Mouse (Mus musculus) T-helper 1 cell (primary cell): Measurements from ENCODE around the gene Galnt7.

ENCODE experiments used
- in situ Hi-C: fragments of 300-600 bp; cut with MboI, MseI; formaldehyde crosslinking; loops from one replicate; pipeline ENCODE4 v1.15.1; 2025; ENCODE audit warnings: high pct_unique_total_duplicates

The Galnt7 gene

GRCm38 (mm10) chr8:57585128-57585442 lies 67.7 kb downstream of the Galnt7 start:
- in situ Hi-C loops = no loop called here

GRCm38 (mm10) chr8:57584416-57585127 lies 68.3 kb downstream of the Galnt7 start:
- in situ Hi-C loops = no loop called here

- in situ Hi-C loops = loop anchor here (5.0 kb wide), 2 partner anchors 82 to 217 kb away; no protein-coding TSS in a partner anchor
These were observed 73.0 kb downstream of the Galnt7 start for GRCm38 (mm10) chr8:57579845-57580244.

GRCm38 (mm10) chr8:57577301-57577700 lies 75.5 kb downstream of the Galnt7 start:
- in situ Hi-C loops = loop anchor here (5.0 kb wide), 2 partner anchors 85 to 220 kb away; no protein-coding TSS in a partner anchor

DNA sequence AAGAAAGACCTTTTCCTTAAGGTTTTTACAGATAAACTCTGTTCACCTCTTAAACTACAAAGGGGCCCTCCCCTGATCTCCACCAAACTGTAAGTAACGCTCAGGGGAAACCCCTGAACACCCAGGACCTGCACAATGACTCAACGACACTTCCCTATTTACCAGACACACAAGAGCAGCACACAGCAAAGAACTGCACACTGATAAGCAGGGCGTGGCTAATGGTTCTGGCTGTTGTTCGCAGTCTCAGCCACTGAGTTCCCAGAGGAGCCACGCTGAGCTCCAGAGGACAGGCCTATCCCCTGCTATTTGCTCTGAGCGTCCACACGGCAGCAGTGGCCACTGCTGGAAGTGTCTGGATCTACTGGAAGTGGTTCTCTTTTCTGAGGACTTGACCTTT lies 76.6 kb downstream of the Galnt7 start:
- in situ Hi-C loops = loop anchor here (5.0 kb wide), 2 partner anchors 86 to 221 kb away; no protein-coding TSS in a partner anchor

DNA sequence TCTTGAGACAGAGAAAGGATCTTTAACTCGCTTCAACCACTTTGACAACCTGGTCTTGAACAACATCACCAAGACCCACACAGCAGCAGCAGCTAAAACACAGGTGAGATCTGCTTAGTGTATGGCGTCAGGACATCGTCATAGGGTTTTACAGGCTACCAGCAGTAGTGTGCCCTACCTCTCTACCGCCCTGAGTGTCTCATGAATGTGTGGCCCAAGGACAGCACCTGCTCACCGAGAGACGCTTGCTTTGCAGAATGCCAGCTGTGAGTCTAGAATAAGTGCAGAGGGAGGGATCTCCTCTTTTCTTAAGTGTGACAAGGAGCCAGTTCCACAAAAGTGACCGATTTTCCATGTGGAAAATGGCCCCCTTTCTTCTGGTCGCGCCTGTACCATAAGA lies 77.5 kb downstream of the Galnt7 start:
- in situ Hi-C loops = loop anchor here (5.0 kb wide), 2 partner anchors 87 to 222 kb away; no protein-coding TSS in a partner anchor

GRCm38 (mm10) chr8:57574398-57574797 lies 78.4 kb downstream of the Galnt7 start:
- in situ Hi-C loops = no loop called here

GRCm38 (mm10) chr8:57573844-57574243 lies 79.0 kb downstream of the Galnt7 start:
- in situ Hi-C loops = no loop called here

DNA sequence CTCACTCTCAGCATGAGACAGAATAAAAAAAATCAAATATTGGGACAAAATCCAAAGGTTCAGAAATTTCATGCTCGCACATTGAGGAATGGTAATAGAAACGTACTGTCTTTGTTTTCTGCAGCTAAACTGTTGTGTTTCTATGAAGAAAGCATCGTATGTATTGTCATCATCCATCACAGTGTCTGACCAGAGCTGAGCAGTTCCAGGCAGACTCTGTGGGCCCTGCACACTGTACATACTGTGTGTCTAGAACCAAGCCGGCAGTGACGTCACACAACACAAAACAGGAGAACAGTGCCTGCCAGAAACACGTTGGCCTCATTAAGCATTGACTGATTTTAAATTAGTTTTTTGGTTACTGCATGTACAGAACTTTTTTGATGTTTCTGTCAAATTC lies 82.9 kb downstream of the Galnt7 start:
- in situ Hi-C loops = no loop called here

DNA sequence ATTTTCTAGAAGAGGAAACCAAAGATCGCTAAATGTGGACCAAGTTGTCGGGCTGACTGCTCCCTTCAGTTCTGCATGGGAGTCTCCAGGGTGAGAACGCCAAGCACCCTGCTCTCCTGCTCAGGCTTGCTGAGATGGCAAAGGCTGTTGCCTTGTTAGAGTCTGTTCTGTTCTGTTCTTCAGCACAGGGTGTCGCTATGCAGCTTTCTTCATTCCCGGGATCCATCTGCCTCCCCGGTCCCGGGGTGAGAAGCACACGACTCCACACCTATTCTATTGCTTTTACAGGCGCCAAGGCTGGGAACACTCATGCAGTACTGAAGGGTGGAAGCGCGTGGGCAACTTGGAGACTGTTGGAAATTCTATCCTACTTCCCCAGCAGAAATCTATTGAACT lies 83.4 kb downstream of the Galnt7 start:
- in situ Hi-C loops = no loop called here

DNA sequence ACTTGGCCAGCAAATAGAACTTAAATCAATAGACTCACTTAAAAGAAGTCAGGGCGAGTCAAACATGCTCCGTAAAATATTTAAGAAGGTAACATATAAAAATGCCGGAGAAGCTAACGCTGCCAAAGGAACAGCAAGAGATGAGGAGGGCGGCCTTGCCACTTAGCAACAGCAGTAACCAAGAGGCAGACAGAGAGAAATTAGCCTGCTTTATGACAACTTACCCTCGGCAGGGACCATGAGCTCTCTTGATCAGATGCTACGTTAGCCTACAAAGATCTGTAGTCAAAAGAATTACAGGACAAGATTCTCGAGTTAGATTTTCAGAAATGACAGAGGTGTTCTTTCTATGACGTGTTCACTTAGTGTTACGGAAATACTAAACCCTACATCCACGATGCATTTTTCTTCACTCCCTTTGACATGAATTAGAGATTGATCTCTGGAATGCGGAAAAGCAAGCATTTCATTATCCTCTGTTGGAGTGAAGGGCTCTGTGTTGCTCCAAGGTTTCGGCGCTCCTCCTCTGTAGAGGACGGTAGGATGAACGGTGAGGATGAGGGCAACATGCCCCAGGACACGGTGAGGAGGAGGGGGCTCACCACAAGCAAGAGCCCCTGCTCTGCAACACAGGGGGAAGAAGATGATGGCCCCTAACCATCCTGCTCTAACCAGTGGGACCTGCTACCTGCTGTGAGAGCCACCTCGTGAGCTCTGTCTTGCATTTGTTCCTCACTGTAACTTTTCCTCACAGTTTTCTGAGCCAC lies 84.0 kb downstream of the Galnt7 start:
- in situ Hi-C loops = no loop called here

DNA sequence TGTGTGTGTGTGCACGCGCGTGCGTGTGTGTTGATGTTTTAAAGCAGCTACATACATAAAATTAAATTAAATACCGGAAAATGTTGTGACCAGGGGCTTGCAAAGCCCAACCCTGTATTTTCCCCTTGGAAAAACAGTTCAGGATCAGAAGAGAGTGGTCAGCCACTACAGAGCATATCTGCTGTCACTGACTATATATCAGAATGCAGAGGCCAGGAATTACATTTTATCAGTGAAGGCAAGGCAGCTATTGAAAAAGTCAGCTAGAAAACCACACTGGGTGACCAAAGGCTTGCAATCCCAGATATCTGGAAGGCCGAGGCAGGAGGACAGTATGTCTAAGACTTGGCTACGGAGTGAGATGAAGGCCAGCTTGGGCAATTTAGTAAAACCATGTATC lies 84.8 kb downstream of the Galnt7 start:
- in situ Hi-C loops = no loop called here

- in situ Hi-C loops = no loop called here
These were observed 87.8 kb downstream of the Galnt7 start for GRCm38 (mm10) chr8:57565039-57565438.

- in situ Hi-C loops = no loop called here
These were observed 89.1 kb downstream of the Galnt7 start for GRCm38 (mm10) chr8:57563726-57564125.

- in situ Hi-C loops = no loop called here
These were observed 90.1 kb downstream of the Galnt7 start for GRCm38 (mm10) chr8:57562741-57563140.

DNA sequence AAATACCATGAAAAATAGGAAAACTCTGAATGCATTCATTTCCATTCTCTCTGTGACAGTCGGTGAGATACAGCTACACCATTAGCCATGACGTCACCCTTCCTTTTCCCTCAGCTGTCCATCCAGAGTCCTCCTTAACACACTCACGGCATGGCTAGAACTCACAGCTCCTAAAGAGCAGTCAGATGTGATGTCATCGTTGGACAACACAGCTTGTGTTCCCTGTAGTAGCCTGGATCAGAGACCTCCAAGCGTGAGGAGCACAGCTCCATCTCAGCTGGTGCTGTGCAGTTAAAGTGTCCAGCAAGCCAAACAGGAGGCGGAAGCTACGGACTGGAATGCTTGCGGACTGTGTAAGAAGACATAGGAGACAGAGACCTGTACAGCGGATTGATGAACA lies 91.9 kb downstream of the Galnt7 start:
- in situ Hi-C loops = no loop called here

- in situ Hi-C loops = no loop called here
These were observed 100.5 kb downstream of the Galnt7 start for GRCm38 (mm10) chr8:57552102-57553032.

GRCm38 (mm10) chr8:57547581-57547980 lies 105.3 kb downstream of the Galnt7 start:
- in situ Hi-C loops = no loop called here

DNA sequence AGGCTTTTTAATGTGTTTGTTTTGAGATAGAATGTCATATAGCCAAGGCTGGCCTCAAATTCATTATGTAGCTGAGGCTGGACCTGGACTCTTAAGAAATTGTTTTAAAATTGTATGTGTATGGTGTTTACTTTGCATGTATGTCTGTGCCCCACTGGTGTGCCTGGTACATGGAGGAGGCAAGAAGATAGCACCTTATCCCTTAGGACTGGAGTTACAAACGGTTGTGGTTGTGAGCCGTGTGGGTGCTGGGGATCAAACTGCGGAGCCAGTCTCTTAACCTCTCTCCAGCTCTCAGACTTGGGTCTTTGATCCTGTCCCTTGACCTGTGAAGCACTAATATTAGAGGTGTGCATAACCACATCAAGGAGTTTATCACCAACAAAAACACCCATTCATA lies 106.0 kb downstream of the Galnt7 start:
- in situ Hi-C loops = no loop called here

- in situ Hi-C loops = no loop called here
These were observed 106.4 kb downstream of the Galnt7 start for GRCm38 (mm10) chr8:57546401-57546800.

- in situ Hi-C loops = no loop called here
These were observed 111.4 kb downstream of the Galnt7 start for GRCm38 (mm10) chr8:57541405-57541804.

DNA sequence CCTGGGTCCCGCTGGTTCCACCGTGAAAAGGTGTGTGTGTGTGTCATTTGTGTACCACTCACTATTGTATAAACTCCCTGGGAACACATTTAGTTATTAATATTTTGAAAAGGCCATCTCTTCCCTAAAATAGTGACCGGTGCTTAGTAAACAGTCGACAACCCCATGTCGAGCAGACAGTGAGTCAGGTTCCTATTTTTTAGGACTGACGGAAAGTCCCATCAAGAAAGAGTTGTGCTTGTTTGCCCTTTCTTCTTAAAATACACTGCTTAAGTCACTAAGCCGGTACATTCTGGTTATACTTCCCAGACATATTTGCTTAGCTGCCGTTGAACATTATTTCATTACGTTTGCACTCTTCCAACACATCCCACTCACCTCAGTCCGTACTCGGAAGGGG lies 111.9 kb downstream of the Galnt7 start:
- in situ Hi-C loops = no loop called here
